Mouse (Mus musculus): Measurements from ENCODE around the gene Iqcd.

GRCm38 (mm10) chr5:120644227-120644626 lies 55.4 kb downstream of the Iqcd start:
- TF ChIP-seq CTCF (IDR thresholded peaks at IDR 0.05; ENCODE audit: low read depth, low read length): no peak
- TF ChIP-seq POLR2A (IDR thresholded peaks at IDR 0.05; ENCODE audit: extremely low read depth, insufficient read depth, low read length): no peak
